Mouse (Mus musculus) C2C12 (cell line): ENCODE data around the gene Gm6583. TPM values are rescaled to one million over a fixed set of nuclear protein-coding genes. Genes with fewer than 3 reads are reported as not detected.

ENCODE experiments used
- H3K27me3 ChIP-seq: one replicate; pipeline ENCODE4 v1.6.1; 2011; ENCODE audit not compliant: control insufficient read depth, insufficient read depth, insufficient read length
- H3K36me3 ChIP-seq: one replicate; pipeline ENCODE4 v1.6.1; 2011; ENCODE audit not compliant: control insufficient read depth, insufficient read depth
- H3K4me3 ChIP-seq: one replicate; pipeline ENCODE4 v1.5.1; 2011; ENCODE audit warnings: mild to moderate bottlenecking, control low read depth; ENCODE audit not compliant: poor library complexity, insufficient read depth, severe bottlenecking
- H3K79me2 ChIP-seq: one replicate; pipeline ENCODE4 v1.6.1; 2011; ENCODE audit not compliant: control insufficient read depth, insufficient read depth
- H3K79me3 ChIP-seq: one replicate; pipeline ENCODE4 v1.6.1; 2011; ENCODE audit warnings: low read depth, control low read depth
- H3ac ChIP-seq: one replicate; pipeline ENCODE3; 2011; ENCODE audit warnings: low read depth; ENCODE audit not compliant: control insufficient read depth, insufficient read length
- CEBPB ChIP-seq: IDR thresholded peaks from one replicate; pipeline ENCODE4 v1.6.1; 2011; ENCODE audit warnings: low read depth, mild to moderate bottlenecking, control low read depth, moderate library complexity
- CTCF ChIP-seq: IDR thresholded peaks from one replicate; pipeline ENCODE4 v1.5.1; 2011; ENCODE audit not compliant: control insufficient read depth, insufficient read depth, insufficient read length
- FOSL1 ChIP-seq: IDR thresholded peaks from one replicate; pipeline ENCODE4 v1.8.0; 2011; ENCODE audit warnings: mild to moderate bottlenecking, low read length; ENCODE audit not compliant: poor library complexity, insufficient read depth, severe bottlenecking
- MAX ChIP-seq: IDR thresholded peaks from one replicate; pipeline ENCODE4 v1.6.1; 2011; ENCODE audit warnings: mild to moderate bottlenecking, control low read depth
- MYOD1 ChIP-seq: IDR thresholded peaks from one replicate; pipeline ENCODE4 v1.6.1; 2011; ENCODE audit warnings: low read depth; ENCODE audit not compliant: control insufficient read depth, insufficient read length
- MYOG ChIP-seq: IDR thresholded peaks from one replicate; pipeline ENCODE4 v1.6.1; 2011; ENCODE audit not compliant: control insufficient read depth, insufficient read length; ENCODE audit errors: extremely low read depth
- USF1 ChIP-seq: IDR thresholded peaks from one replicate; pipeline ENCODE4 v1.6.1; 2011; ENCODE audit warnings: low read depth, mild to moderate bottlenecking, control low read depth, moderate library complexity
- polyA plus RNA-seq: library from polyadenylated mRNA; unstranded; fragments of >200 nt; fragmentation: generic; extraction: Trizol; gene quantifications from one replicate; pipeline ENCODE4 v1.2.1, GENCODE M21; 2012; ENCODE audit warnings: missing spikeins

Gene Gm6583
- polyA plus RNA-seq, 1 experiment, result 0.04 TPM

DNA sequence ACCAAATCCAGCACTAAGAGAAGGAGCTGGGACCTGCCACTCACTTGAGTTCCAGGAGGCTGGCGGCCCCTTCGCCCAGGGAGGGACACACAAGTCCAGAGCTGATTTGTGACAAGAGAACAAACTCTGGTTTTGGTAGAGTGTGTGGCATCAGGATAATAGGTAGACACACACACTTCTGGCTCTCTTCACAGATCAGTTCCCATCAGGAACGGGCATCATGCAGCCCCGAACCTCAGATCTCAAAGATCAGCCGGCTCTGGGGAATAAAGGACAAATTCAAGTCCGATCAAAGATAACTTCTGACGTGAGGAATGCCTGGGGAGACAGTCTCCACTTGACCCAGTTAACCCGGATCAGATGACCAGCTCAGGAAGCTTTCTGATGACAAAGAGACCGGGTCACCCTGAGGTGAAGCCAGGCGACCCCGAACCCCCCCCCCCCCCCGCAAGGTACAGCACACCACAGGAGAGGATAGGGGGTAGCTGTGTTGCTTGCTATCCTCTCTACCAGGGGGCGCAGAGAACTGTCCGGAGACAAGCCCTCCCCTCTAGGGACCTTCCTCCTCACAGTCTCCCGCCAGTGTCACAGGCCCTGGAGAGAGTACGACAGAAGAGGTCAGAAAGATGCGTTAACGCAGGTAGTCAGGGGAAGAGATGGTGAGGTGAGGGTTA lies 38.0 kb upstream of the Gm6583 start:
- H3K79me3 ChIP-seq, result no peaks in the 10 kb centered on the region
- H3K79me2 ChIP-seq, result no peaks in the 10 kb centered on the region
- no peak overlapping the region for H3ac ChIP-seq
- H3K4me3 ChIP-seq, result no peak overlapping the region
- no peak for TF ChIP-seq USF1
- H3K36me3 ChIP-seq, result no peaks in the 10 kb centered on the region
- H3K27me3 ChIP-seq, result peaks cover 4% of the 10 kb centered on the region

DNA sequence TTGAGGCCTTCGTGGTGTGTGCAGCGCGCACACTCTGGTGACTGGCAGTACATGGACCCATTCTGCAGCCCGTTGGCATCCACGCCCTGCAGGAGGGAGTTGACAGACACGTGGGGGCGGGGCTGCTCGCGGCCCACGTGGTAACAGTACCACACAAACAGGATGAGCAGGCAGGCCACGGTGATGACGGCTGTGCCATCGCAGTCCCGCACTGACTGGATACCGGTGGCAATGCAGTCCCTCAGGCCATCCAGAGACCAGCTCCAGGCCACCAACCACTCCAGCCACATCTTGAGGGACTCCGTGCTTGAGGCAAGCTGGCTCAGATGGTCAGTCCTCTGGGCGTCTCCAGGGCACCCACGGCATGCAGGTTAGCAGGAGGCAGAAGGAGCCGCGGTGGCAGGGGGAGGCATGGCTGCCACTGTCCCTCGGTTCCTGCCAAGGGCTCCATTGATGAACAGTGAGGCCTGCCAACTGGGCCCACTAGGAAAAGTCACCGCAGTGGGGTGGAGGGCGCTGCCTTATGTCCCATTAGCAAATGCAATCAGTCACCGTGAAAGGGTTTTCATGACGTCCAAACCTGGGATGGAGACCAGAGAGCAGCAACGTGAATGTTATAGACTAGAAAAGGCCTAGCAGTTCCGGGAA lies 36.0 kb upstream of the Gm6583 start:
- TF ChIP-seq CTCF, result no peak
- no peak for TF ChIP-seq MYOG
- no peak for TF ChIP-seq USF1
- H3K79me3 ChIP-seq, result no peaks in the 10 kb centered on the region
- no peak overlapping the region for H3K4me3 ChIP-seq

DNA sequence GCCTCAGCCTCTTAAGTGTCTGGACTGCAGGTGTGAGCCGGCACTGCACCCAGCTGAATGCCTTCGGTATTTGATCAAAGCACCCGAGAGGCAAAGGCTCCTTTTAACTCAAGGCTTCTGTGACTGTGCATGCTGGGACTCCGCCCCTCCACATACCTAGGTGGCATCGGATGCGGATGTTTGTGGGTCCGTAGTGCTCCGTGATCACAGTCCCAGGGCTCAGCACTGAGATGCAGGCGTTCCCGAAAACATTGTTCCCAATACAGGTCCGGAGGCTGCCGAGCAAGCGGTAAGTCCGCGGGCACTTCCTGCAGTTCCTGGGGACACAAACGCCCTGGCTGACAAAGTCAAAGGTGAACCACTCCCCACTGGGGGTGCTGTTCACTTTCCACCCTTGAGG lies 35.2 kb upstream of the Gm6583 start:
- H3ac ChIP-seq, result no peak overlapping the region
- TF ChIP-seq MYOG, result no peak
- no peak for TF ChIP-seq MYOD1
- TF ChIP-seq USF1, result no peak
- TF ChIP-seq MAX, result no peak
- no peak for TF ChIP-seq CTCF
- no peak for TF ChIP-seq FOSL1
- no peak for TF ChIP-seq CEBPB
- H3K36me3 ChIP-seq, result no peaks in the 10 kb centered on the region
- H3K4me3 ChIP-seq, result no peak overlapping the region
- no peaks in the 10 kb centered on the region for H3K79me3 ChIP-seq
- H3K79me2 ChIP-seq, result no peaks in the 10 kb centered on the region
- peaks cover 4% of the 10 kb centered on the region for H3K27me3 ChIP-seq

More for the DNA sequence above, 36.0 kb upstream of the Gm6583 start:
- Histone ChIP-seq H3K36me3 (no peaks in the 10 kb centered on the region), H3K27me3 (peaks cover 4% of the 10 kb centered on the region), H3ac (no peak overlapping the region), H3K79me2 (no peaks in the 10 kb centered on the region)

GRCm38 (mm10) chr5:112389352-112389751 lies 33.5 kb upstream of the Gm6583 start:
- TF ChIP-seq USF1 (no peak), MAX (no peak), FOSL1 (no peak), CTCF (no peak), CEBPB (no peak), MYOD1 (no peak), MYOG (no peak)

GRCm38 (mm10) chr5:112385973-112386372 lies 30.1 kb upstream of the Gm6583 start:
- Histone ChIP-seq H3K79me2 (no peaks in the 10 kb centered on the region), H3K36me3 (no peaks in the 10 kb centered on the region), H3K27me3 (no peaks in the 10 kb centered on the region), H3ac (no peak overlapping the region), H3K79me3 (no peaks in the 10 kb centered on the region), H3K4me3 (no peak overlapping the region)
- TF ChIP-seq USF1 (no peak), MYOD1 (no peak), FOSL1 (no peak), MAX (no peak), CTCF (no peak), CEBPB (no peak), MYOG (no peak)

More at GRCm38 (mm10) chr5:112389352-112389751, 33.5 kb upstream of the Gm6583 start:
- no peak overlapping the region for H3ac ChIP-seq
- H3K27me3 ChIP-seq, result peaks cover 3% of the 10 kb centered on the region
- H3K4me3 ChIP-seq, result no peak overlapping the region
- no peaks in the 10 kb centered on the region for H3K79me2 ChIP-seq
- H3K79me3 ChIP-seq, result no peaks in the 10 kb centered on the region
- H3K36me3 ChIP-seq, result no peaks in the 10 kb centered on the region

DNA sequence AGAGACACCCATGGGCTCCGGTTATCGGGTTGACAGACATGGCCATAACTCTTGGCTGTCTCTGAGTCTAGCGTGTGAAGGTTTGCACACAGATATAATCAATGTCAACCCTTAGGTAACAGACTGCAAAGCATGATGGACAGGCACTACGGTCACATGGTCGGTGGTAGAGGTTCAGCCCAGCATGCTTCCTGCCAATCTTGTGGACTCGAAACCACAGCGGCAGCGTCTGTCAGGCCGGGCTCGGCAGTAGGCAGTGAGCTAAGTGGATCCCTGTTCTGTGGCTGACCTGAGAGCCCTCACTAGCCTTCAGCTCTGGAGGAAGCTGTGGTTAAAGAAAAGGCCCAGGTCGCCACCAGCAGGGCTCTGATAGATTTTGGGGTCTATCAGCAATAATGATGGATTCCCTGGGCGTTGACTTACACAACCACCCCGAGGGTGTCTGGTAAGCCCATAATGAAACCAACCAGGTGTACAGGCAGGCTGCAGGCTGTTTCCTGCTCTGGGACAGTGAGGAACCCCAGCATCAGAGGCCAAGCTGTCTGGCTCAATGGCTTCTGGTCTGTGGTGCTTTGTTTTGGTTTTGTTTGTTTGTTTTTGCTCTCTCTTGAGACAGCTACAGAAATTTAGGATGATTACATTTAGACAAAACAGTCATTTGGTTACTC lies 29.1 kb upstream of the Gm6583 start:
- Histone ChIP-seq H3K79me2 (no peaks in the 10 kb centered on the region), H3ac (no peak overlapping the region), H3K4me3 (no peak overlapping the region), H3K36me3 (no peaks in the 10 kb centered on the region), H3K79me3 (no peaks in the 10 kb centered on the region), H3K27me3 (no peaks in the 10 kb centered on the region)
- no peak for TF ChIP-seq MYOG
- TF ChIP-seq USF1, result no peak
- TF ChIP-seq MYOD1, result no peak
- no peak for TF ChIP-seq CEBPB
- no peak for TF ChIP-seq CTCF
- no peak for TF ChIP-seq FOSL1
- no peak for TF ChIP-seq MAX
